Mouse (Mus musculus) limb, embryonic 15.5 days (tissue): ENCODE results near the gene Eef1g. TPM values are rescaled to one million over a fixed set of nuclear protein-coding genes. Genes with fewer than 3 reads are reported as not detected.
"Not testable (repeated sequence)": the region's sequence is repeated elsewhere in the genome, so short reads cannot be mapped to it uniquely, and the experiment has no call there.

Experiments
- ATAC-seq: fragments of 200-750 bp; cut with Nextera tagmentation; 2 replicates; pipeline ENCODE4 v1.8.0; 2017; ENCODE audit warnings: low read depth, moderate TSS enrichment; ENCODE audit not compliant: insufficient number of reproducible peaks, low FRiP score, low TSS enrichment
- H3K27ac ChIP-seq: fragments of 300-500 bp; sonication (generic); 2 replicates; pipeline ENCODE4 v1.5.1; 2015; ENCODE audit warnings: moderate library complexity, mild to moderate bottlenecking, inconsistent platforms
- H3K27me3 ChIP-seq: fragments of 300-500 bp; sonication (generic); 2 replicates; pipeline ENCODE4 v1.6.1; 2015; ENCODE audit warnings: inconsistent platforms
- H3K36me3 ChIP-seq: fragments of 300-500 bp; sonication (generic); 2 replicates; pipeline ENCODE4 v1.6.1; 2015; ENCODE audit warnings: inconsistent platforms
- H3K4me1 ChIP-seq: fragments of 300-500 bp; sonication (generic); 2 replicates; pipeline ENCODE4 v1.6.1; 2015; ENCODE audit warnings: inconsistent platforms
- H3K4me2 ChIP-seq: fragments of 300-500 bp; sonication (generic); 2 replicates; pipeline ENCODE4 v1.6.1; 2015; ENCODE audit warnings: mild to moderate bottlenecking, inconsistent platforms
- H3K4me3 ChIP-seq: fragments of 300-500 bp; sonication (generic); 2 replicates; pipeline ENCODE4 v1.5.1; 2015; ENCODE audit warnings: mild to moderate bottlenecking, inconsistent platforms
- H3K9ac ChIP-seq: fragments of 300-500 bp; sonication (generic); 2 replicates; pipeline ENCODE4 v1.6.1; 2015; ENCODE audit warnings: inconsistent platforms
- H3K9me3 ChIP-seq: fragments of 300-500 bp; sonication (generic); 2 replicates; pipeline ENCODE4 v1.6.1; 2016; ENCODE audit warnings: inconsistent platforms
- WGBS: fragments of 180-500 bp; shearing (Covaris S2); methylation state at CpG from one replicate; pipeline ENCODE4 v1.1.7; 2015; 5-methylcytosine and 5-hydroxymethylcytosine counted together
- polyA plus RNA-seq: library from polyadenylated mRNA; unstranded; fragments of >200 nt; fragmentation: Nextera tagmentation; extraction: Ambion mirVana; gene quantifications from 2 replicates; pipeline ENCODE4 v1.2.1, GENCODE M21; 2015

Eef1g gene
- polyA plus RNA-seq, 1 experiment from 2014 or later = 482 TPM

GRCm38 (mm10) chr19:8946929-8947328 is 19.9 kb upstream of the Eef1g start:
- H3K9ac ChIP-seq = no peak overlapping the region
- no peak overlapping the region for H3K4me2 ChIP-seq
- H3K27me3 ChIP-seq = no peaks in the 10 kb centered on the region
- 79% methylated on average over 7 of the region's 7 CpGs for WGBS
- ATAC-seq = no peak
- H3K4me1 ChIP-seq = peaks cover 25% of the 10 kb centered on the region
- H3K4me3 ChIP-seq = no peak overlapping the region
- peaks cover 67% of the 10 kb centered on the region for H3K36me3 ChIP-seq
- no peaks in the 10 kb centered on the region for H3K9me3 ChIP-seq
- H3K27ac ChIP-seq = no peak overlapping the region

- Histone ChIP-seq H3K9ac (no peak overlapping the region), H3K4me2 (no peak overlapping the region), H3K36me3 (peaks cover 70% of the 10 kb centered on the region), H3K9me3 (no peaks in the 10 kb centered on the region), H3K4me1 (peaks cover 27% of the 10 kb centered on the region), H3K4me3 (no peak overlapping the region), H3K27me3 (no peaks in the 10 kb centered on the region), H3K27ac (no peak overlapping the region)
- WGBS = 85% methylated on average over 5 of the region's 5 CpGs
- no peak for ATAC-seq
These were observed 16.7 kb upstream of the Eef1g start for GRCm38 (mm10) chr19:8950190-8950589.

GRCm38 (mm10) chr19:8952241-8952640 is 14.6 kb upstream of the Eef1g start:
- Histone ChIP-seq H3K4me2 (0 out of 2 replicates have a peak overlapping the region, but pooled peaks have one; percentile 73), H3K4me1 (peaks cover 26% of the 10 kb centered on the region), H3K9ac (0 out of 2 replicates have a peak overlapping the region, but pooled peaks have one; percentile 0), H3K4me3 (no peak overlapping the region), H3K36me3 (peaks cover 63% of the 10 kb centered on the region), H3K9me3 (no peaks in the 10 kb centered on the region), H3K27me3 (no peaks in the 10 kb centered on the region), H3K27ac (peak overlapping the region; percentile 38; the same call in 1 of the 2 replicates)
- 87% methylated on average over 9 of the region's 9 CpGs for WGBS
- no peak for ATAC-seq

GRCm38 (mm10) chr19:8953135-8954039 is 13.5 kb upstream of the Eef1g start, which contains the start of gene Tut1:
Gene Tut1, plus strand, starts transcription at chr19:8953847.
- H3K27me3 ChIP-seq = no peaks in the 10 kb centered on the region
- ATAC-seq = peak; percentile 91
- H3K9me3 ChIP-seq = no peaks in the 10 kb centered on the region
- 2% methylated on average over 46 of the region's 46 CpGs for WGBS
- peak within 1 kb of the TSS; percentile 73 for H3K4me2 ChIP-seq
- H3K4me1 ChIP-seq = peaks cover 26% of the 10 kb centered on the region
- peak within 1 kb of the TSS; percentile 56 for H3K9ac ChIP-seq
- H3K36me3 ChIP-seq = peaks cover 60% of the 10 kb centered on the region
- H3K4me3 ChIP-seq = peak within 1 kb of the TSS; percentile 64
- H3K27ac ChIP-seq = peak within 1 kb of the TSS; percentile 83

GRCm38 (mm10) chr19:8954171-8954570 is 12.7 kb upstream of the Eef1g start:
- peak overlapping the region; percentile 81 for H3K27ac ChIP-seq
- H3K4me1 ChIP-seq = peaks cover 26% of the 10 kb centered on the region
- ATAC-seq = no peak
- peak overlapping the region; percentile 70 for H3K4me2 ChIP-seq
- H3K4me3 ChIP-seq = peak overlapping the region; percentile 64
- no peaks in the 10 kb centered on the region for H3K27me3 ChIP-seq
- H3K36me3 ChIP-seq = peaks cover 60% of the 10 kb centered on the region
- WGBS = 9% methylated on average over 9 of the region's 9 CpGs
- H3K9ac ChIP-seq = peak overlapping the region; percentile 56
- no peaks in the 10 kb centered on the region for H3K9me3 ChIP-seq

GRCm38 (mm10) chr19:8962256-8962655 is 4.6 kb upstream of the Eef1g start:
- H3K27ac ChIP-seq = no peak overlapping the region
- no peak overlapping the region for H3K4me2 ChIP-seq
- H3K4me1 ChIP-seq = peaks cover 9% of the 10 kb centered on the region
- 93% methylated on average over 2 of the region's 2 CpGs for WGBS
- H3K36me3 ChIP-seq = peaks cover 80% of the 10 kb centered on the region
- no peak for ATAC-seq
- H3K27me3 ChIP-seq = no peaks in the 10 kb centered on the region
- no peak overlapping the region for H3K4me3 ChIP-seq
- H3K9me3 ChIP-seq = no peaks in the 10 kb centered on the region
- H3K9ac ChIP-seq = no peak overlapping the region

- Histone ChIP-seq H3K27me3 (no peaks in the 10 kb centered on the region), H3K9me3 (no peaks in the 10 kb centered on the region), H3K36me3 (peaks cover 71% of the 10 kb centered on the region), H3K9ac (no peak overlapping the region), H3K4me2 (no peak overlapping the region), H3K4me1 (peaks cover 17% of the 10 kb centered on the region), H3K4me3 (0 out of 2 replicates have a peak overlapping the region, but pooled peaks have one; percentile 0), H3K27ac (peak overlapping the region; percentile 96; the same call in 1 of the 2 replicates)
- WGBS = 91% methylated on average over 11 of the region's 11 CpGs
- ATAC-seq = no peak
These were observed 1.8 kb upstream of the Eef1g start for GRCm38 (mm10) chr19:8965075-8965474.

GRCm38 (mm10) chr19:8965771-8966170 is 1.1 kb upstream of the Eef1g start:
- H3K27me3 ChIP-seq = no peaks in the 10 kb centered on the region
- ATAC-seq = no peak
- peaks cover 17% of the 10 kb centered on the region for H3K4me1 ChIP-seq
- 70% methylated on average over 8 of the region's 8 CpGs for WGBS
- H3K9me3 ChIP-seq = no peaks in the 10 kb centered on the region
- H3K4me2 ChIP-seq = peak overlapping the region; percentile 61
- H3K36me3 ChIP-seq = peaks cover 71% of the 10 kb centered on the region
- peak overlapping the region; percentile 75 for H3K4me3 ChIP-seq
- H3K27ac ChIP-seq = peak overlapping the region; percentile 96
- peak overlapping the region; percentile 57; the same call in 1 of the 2 replicates for H3K9ac ChIP-seq

- H3K4me3 ChIP-seq = peak overlapping the region; percentile 75
- H3K27ac ChIP-seq = peak overlapping the region; percentile 96
- ATAC-seq = no peak
- H3K4me1 ChIP-seq = peaks cover 17% of the 10 kb centered on the region
- WGBS = 29% methylated on average over 5 of the region's 5 CpGs
- peak overlapping the region; percentile 57 for H3K9ac ChIP-seq
- H3K36me3 ChIP-seq = peaks cover 71% of the 10 kb centered on the region
- no peaks in the 10 kb centered on the region for H3K9me3 ChIP-seq
- no peaks in the 10 kb centered on the region for H3K27me3 ChIP-seq
- H3K4me2 ChIP-seq = peak overlapping the region; percentile 61
These were observed 647 bp upstream of the Eef1g start for GRCm38 (mm10) chr19:8966198-8966589.

GRCm38 (mm10) chr19:8967373-8967743 is 517 bp downstream of the Eef1g start:
- Histone ChIP-seq H3K4me3 (peak overlapping the region; percentile 75), H3K4me2 (peak overlapping the region; percentile 61), H3K36me3 (peaks cover 71% of the 10 kb centered on the region), H3K27me3 (no peaks in the 10 kb centered on the region), H3K4me1 (peaks cover 17% of the 10 kb centered on the region), H3K9ac (peak overlapping the region; percentile 92), H3K9me3 (no peaks in the 10 kb centered on the region), H3K27ac (peak overlapping the region; percentile 87)
- WGBS = 0% methylated on average over 8 of the region's 8 CpGs
- ATAC-seq = no peak

GRCm38 (mm10) chr19:8967893-8968292 is 1.1 kb downstream of the Eef1g start:
- H3K9ac ChIP-seq = peak overlapping the region; percentile 92
- peaks cover 71% of the 10 kb centered on the region for H3K36me3 ChIP-seq
- H3K4me1 ChIP-seq = peaks cover 17% of the 10 kb centered on the region
- H3K4me3 ChIP-seq = peak overlapping the region; percentile 75
- no peak for ATAC-seq
- H3K9me3 ChIP-seq = no peaks in the 10 kb centered on the region
- WGBS = 4% methylated on average over 9 of the region's 9 CpGs
- peak overlapping the region; percentile 61 for H3K4me2 ChIP-seq
- H3K27ac ChIP-seq = peak overlapping the region; percentile 87
- H3K27me3 ChIP-seq = no peaks in the 10 kb centered on the region

GRCm38 (mm10) chr19:8972491-8972890 is 5.7 kb downstream of the Eef1g start:
- ATAC-seq, H3K9ac ChIP-seq, H3K4me2 ChIP-seq, H3K27ac ChIP-seq, H3K4me3 ChIP-seq, H3K9me3 ChIP-seq, H3K27me3 ChIP-seq: not testable (repeated sequence)
- peaks cover 12% of the 10 kb centered on the region for H3K4me1 ChIP-seq
- WGBS = 89% methylated on average over 8 of the region's 8 CpGs
- H3K36me3 ChIP-seq = peaks cover 87% of the 10 kb centered on the region
